Mouse (Mus musculus) liver, embryonic 12.5 days (tissue): ENCODE results near the gene Ltbp2. TPM values are rescaled to one million over a fixed set of nuclear protein-coding genes. Genes with fewer than 3 reads are reported as not detected.
A peak's percentile ranks its signal among the peaks of the same experiment; 100 is the strongest.

Source experiments
- ATAC-seq: fragments of 200-750 bp; cut with Nextera tagmentation; 2 replicates; pipeline ENCODE4 v1.8.0; 2017; ENCODE audit warnings: moderate number of reproducible peaks, mild to moderate bottlenecking, moderate library complexity
- H3K27ac ChIP-seq: fragments of 300-500 bp; sonication (generic); 2 replicates; pipeline ENCODE4 v1.5.1; 2016; ENCODE audit warnings: mild to moderate bottlenecking
- H3K27me3 ChIP-seq: fragments of 300-500 bp; sonication (generic); replicated peaks from 2 replicates; pipeline ENCODE4 v1.6.1; 2016; ENCODE audit warnings: mild to moderate bottlenecking, moderate library complexity
- H3K36me3 ChIP-seq: fragments of 300-500 bp; sonication (generic); 2 replicates; pipeline ENCODE4 v1.6.1; 2016; ENCODE audit warnings: mild to moderate bottlenecking, moderate library complexity
- H3K4me1 ChIP-seq: fragments of 300-500 bp; sonication (generic); 2 replicates; pipeline ENCODE4 v1.6.1; 2016
- H3K4me2 ChIP-seq: fragments of 300-500 bp; sonication (generic); 2 replicates; pipeline ENCODE4 v1.6.1; 2016; ENCODE audit warnings: mild to moderate bottlenecking, moderate library complexity
- H3K4me3 ChIP-seq: fragments of 300-500 bp; sonication (generic); 2 replicates; pipeline ENCODE4 v1.5.1; 2016; ENCODE audit warnings: mild to moderate bottlenecking, moderate library complexity
- H3K9ac ChIP-seq: fragments of 300-500 bp; sonication (generic); 2 replicates; pipeline ENCODE4 v1.6.1; 2016; ENCODE audit warnings: mild to moderate bottlenecking, moderate library complexity
- H3K9me3 ChIP-seq: fragments of 300-500 bp; sonication (generic); replicated peaks from 2 replicates; pipeline ENCODE4 v1.6.1; 2016; ENCODE audit warnings: mild to moderate bottlenecking, moderate library complexity
- WGBS: fragments of 180-500 bp; shearing (Covaris S2); methylation state at CpG from one replicate; pipeline ENCODE4 v1.1.7; 2016; ENCODE audit not compliant: insufficient replicate concordance; 5-methylcytosine and 5-hydroxymethylcytosine counted together
- polyA plus RNA-seq: library from polyadenylated mRNA; unstranded; fragments of >200 nt; fragmentation: Nextera tagmentation; extraction: Ambion mirVana; gene quantifications from 2 replicates; pipeline ENCODE4 v1.2.1, GENCODE M21; 2016

Ltbp2 gene
- polyA plus RNA-seq, 1 experiment from 2014 or later: 0.39 TPM

GRCm38 (mm10) chr12:84904399-84904798 is 28.1 kb upstream of the Ltbp2 start:
- Histone ChIP-seq H3K4me3 (no peak overlapping the region), H3K4me1 (no peaks in the 10 kb centered on the region), H3K27ac (no peak overlapping the region), H3K9me3 (no peaks in the 10 kb centered on the region), H3K9ac (no peak overlapping the region), H3K4me2 (no peak overlapping the region), H3K27me3 (peaks cover 13% of the 10 kb centered on the region), H3K36me3 (no peaks in the 10 kb centered on the region)
- ATAC-seq: no peak
- 62% methylated on average over 7 of the region's 7 CpGs for WGBS

GRCm38 (mm10) chr12:84900317-84900716 is 24.0 kb upstream of the Ltbp2 start:
- no peak for ATAC-seq
- Histone ChIP-seq H3K9me3 (no peaks in the 10 kb centered on the region), H3K36me3 (no peaks in the 10 kb centered on the region), H3K4me2 (no peak overlapping the region), H3K27ac (no peak overlapping the region), H3K27me3 (peaks cover 15% of the 10 kb centered on the region), H3K4me1 (no peaks in the 10 kb centered on the region), H3K4me3 (no peak overlapping the region), H3K9ac (no peak overlapping the region)
- 69% methylated on average over 7 of the region's 7 CpGs for WGBS

- no peak overlapping the region for H3K27ac ChIP-seq
- H3K9ac ChIP-seq: no peak overlapping the region
- 40% methylated on average over 5 of the region's 5 CpGs for WGBS
- ATAC-seq: no peak
- H3K4me3 ChIP-seq: no peak overlapping the region
- no peaks in the 10 kb centered on the region for H3K9me3 ChIP-seq
- no peaks in the 10 kb centered on the region for H3K4me1 ChIP-seq
- H3K36me3 ChIP-seq: no peaks in the 10 kb centered on the region
- H3K27me3 ChIP-seq: peaks cover 23% of the 10 kb centered on the region
- H3K4me2 ChIP-seq: no peak overlapping the region
Observed at GRCm38 (mm10) chr12:84897322-84897721, 21.0 kb upstream of the Ltbp2 start.

- H3K27me3 ChIP-seq: peaks cover 25% of the 10 kb centered on the region
- H3K4me2 ChIP-seq: no peak overlapping the region
- H3K4me3 ChIP-seq: no peak overlapping the region
- H3K4me1 ChIP-seq: no peaks in the 10 kb centered on the region
- H3K9me3 ChIP-seq: no peaks in the 10 kb centered on the region
- 69% methylated on average over 6 of the region's 6 CpGs for WGBS
- H3K36me3 ChIP-seq: no peaks in the 10 kb centered on the region
- no peak overlapping the region for H3K9ac ChIP-seq
- no peak overlapping the region for H3K27ac ChIP-seq
- ATAC-seq: no peak
Observed at GRCm38 (mm10) chr12:84896235-84896634, 19.9 kb upstream of the Ltbp2 start.

- no peaks in the 10 kb centered on the region for H3K9me3 ChIP-seq
- H3K36me3 ChIP-seq: no peaks in the 10 kb centered on the region
- no peak for ATAC-seq
- H3K27ac ChIP-seq: no peak overlapping the region
- H3K4me1 ChIP-seq: no peaks in the 10 kb centered on the region
- 52% methylated on average over 9 of the region's 9 CpGs for WGBS
- no peak overlapping the region for H3K4me2 ChIP-seq
- H3K9ac ChIP-seq: no peak overlapping the region
- no peak overlapping the region for H3K4me3 ChIP-seq
- peaks cover 35% of the 10 kb centered on the region for H3K27me3 ChIP-seq
Observed at GRCm38 (mm10) chr12:84893648-84894628, 17.6 kb upstream of the Ltbp2 start.

- no peak overlapping the region for H3K4me3 ChIP-seq
- H3K27ac ChIP-seq: no peak overlapping the region
- no peaks in the 10 kb centered on the region for H3K4me1 ChIP-seq
- no peak for ATAC-seq
- WGBS: 73% methylated on average over 15 of the region's 15 CpGs
- peaks cover 37% of the 10 kb centered on the region for H3K27me3 ChIP-seq
- H3K36me3 ChIP-seq: no peaks in the 10 kb centered on the region
- no peak overlapping the region for H3K4me2 ChIP-seq
- no peak overlapping the region for H3K9ac ChIP-seq
- H3K9me3 ChIP-seq: no peaks in the 10 kb centered on the region
Observed at GRCm38 (mm10) chr12:84890289-84890688, 14.0 kb upstream of the Ltbp2 start.

GRCm38 (mm10) chr12:84885107-84885876 is 9.0 kb upstream of the Ltbp2 start:
- peaks cover 44% of the 10 kb centered on the region for H3K27me3 ChIP-seq
- WGBS: 48% methylated on average over 11 of the region's 11 CpGs
- no peak overlapping the region for H3K27ac ChIP-seq
- no peaks in the 10 kb centered on the region for H3K9me3 ChIP-seq
- no peaks in the 10 kb centered on the region for H3K4me1 ChIP-seq
- H3K9ac ChIP-seq: no peak overlapping the region
- no peak overlapping the region for H3K4me2 ChIP-seq
- no peak overlapping the region for H3K4me3 ChIP-seq
- H3K36me3 ChIP-seq: no peaks in the 10 kb centered on the region
- ATAC-seq: no peak

GRCm38 (mm10) chr12:84884423-84885076 is 8.2 kb upstream of the Ltbp2 start:
- no peaks in the 10 kb centered on the region for H3K36me3 ChIP-seq
- H3K4me2 ChIP-seq: no peak overlapping the region
- H3K4me3 ChIP-seq: no peak overlapping the region
- ATAC-seq: no peak
- H3K9me3 ChIP-seq: no peaks in the 10 kb centered on the region
- H3K27ac ChIP-seq: no peak overlapping the region
- H3K27me3 ChIP-seq: peaks cover 51% of the 10 kb centered on the region
- 67% methylated on average over 7 of the region's 7 CpGs for WGBS
- H3K9ac ChIP-seq: no peak overlapping the region
- H3K4me1 ChIP-seq: no peaks in the 10 kb centered on the region

- Histone ChIP-seq H3K36me3 (no peaks in the 10 kb centered on the region), H3K27me3 (peaks cover 58% of the 10 kb centered on the region), H3K9ac (no peak overlapping the region), H3K27ac (no peak overlapping the region), H3K4me3 (no peak overlapping the region), H3K9me3 (no peaks in the 10 kb centered on the region), H3K4me2 (no peak overlapping the region), H3K4me1 (no peaks in the 10 kb centered on the region)
- 70% methylated on average over 4 of the region's 4 CpGs for WGBS
- no peak for ATAC-seq
Observed at GRCm38 (mm10) chr12:84882796-84883195, 6.5 kb upstream of the Ltbp2 start.

GRCm38 (mm10) chr12:84880091-84880490 is 3.8 kb upstream of the Ltbp2 start:
- 53% methylated on average over 11 of the region's 11 CpGs for WGBS
- ATAC-seq: no peak
- Histone ChIP-seq H3K27ac (no peak overlapping the region), H3K27me3 (peaks cover 77% of the 10 kb centered on the region), H3K36me3 (no peaks in the 10 kb centered on the region), H3K4me2 (no peak overlapping the region), H3K4me3 (no peak overlapping the region), H3K9ac (no peak overlapping the region), H3K4me1 (peaks cover 20% of the 10 kb centered on the region), H3K9me3 (no peaks in the 10 kb centered on the region)

GRCm38 (mm10) chr12:84875761-84876480 is 411 bp downstream of the Ltbp2 start:
- 4% methylated on average over 59 of the region's 59 CpGs for WGBS

More at GRCm38 (mm10) chr12:84875761-84876480, 411 bp downstream of the Ltbp2 start:
- Histone ChIP-seq H3K4me3 (peak overlapping the region; percentile 46), H3K27ac (no peak overlapping the region), H3K4me1 (peaks cover 20% of the 10 kb centered on the region), H3K4me2 (peak overlapping the region; percentile 60), H3K9me3 (no peaks in the 10 kb centered on the region), H3K27me3 (peaks cover 87% of the 10 kb centered on the region), H3K9ac (no peak overlapping the region), H3K36me3 (no peaks in the 10 kb centered on the region)
- ATAC-seq: no peak
